Mouse (Mus musculus): ENCODE results near the gene Trib3. TPM values are rescaled to one million over a fixed set of nuclear protein-coding genes. Genes with fewer than 3 reads are reported as not detected.

Gene Trib3
- total RNA-seq, 1 experiment from 2014 or later, result 4.5 TPM

- DNase-seq, result no peak
These were observed 3.9 kb upstream of the Trib3 start for GRCm38 (mm10) chr2:152347722-152348121.

- DNase-seq, result peak; percentile 56
These were observed 3.1 kb upstream of the Trib3 start for GRCm38 (mm10) chr2:152346776-152347465.

- DNase-seq, result no peak
These were observed 1.6 kb upstream of the Trib3 start for GRCm38 (mm10) chr2:152345393-152345792.

- no peak for DNase-seq
These were observed 1.1 kb upstream of the Trib3 start for GRCm38 (mm10) chr2:152344909-152345308.

- peak; percentile 41 for DNase-seq
These were observed 529 bp upstream of the Trib3 start for GRCm38 (mm10) chr2:152344361-152344760.

- no peak for DNase-seq
These were observed 4.1 kb downstream of the Trib3 start for GRCm38 (mm10) chr2:152339631-152340179.

- DNase-seq, result no peak
These were observed 5.5 kb downstream of the Trib3 start for GRCm38 (mm10) chr2:152338319-152338718.

- no peak for DNase-seq
These were observed 6.1 kb downstream of the Trib3 start for GRCm38 (mm10) chr2:152337591-152338212.

GRCm38 (mm10) chr2:152336856-152337255, 7.0 kb downstream of the Trib3 start:
- DNase-seq, result peak; percentile 63

- DNase-seq, result no peak
These were observed 8.5 kb downstream of the Trib3 start for GRCm38 (mm10) chr2:152335289-152335820.

GRCm38 (mm10) chr2:152333345-152334006, 10.4 kb downstream of the Trib3 start:
- no peak for DNase-seq

- DNase-seq, result peak; percentile 93
These were observed 11.6 kb downstream of the Trib3 start, which contains the start of gene Rbck1 for GRCm38 (mm10) chr2:152332101-152332825. TSS of gene Rbck1 (minus strand) at chr2:152332653.

GRCm38 (mm10) chr2:152330858-152331423, 12.9 kb downstream of the Trib3 start:
- DNase-seq, result peak; percentile 38

- DNase-seq, result no peak
These were observed 15.9 kb downstream of the Trib3 start for GRCm38 (mm10) chr2:152327980-152328379.

- peak; percentile 52 for DNase-seq
These were observed 17.2 kb downstream of the Trib3 start for GRCm38 (mm10) chr2:152326654-152327053.

- DNase-seq, result no peak
These were observed 17.7 kb downstream of the Trib3 start for GRCm38 (mm10) chr2:152326157-152326556.

GRCm38 (mm10) chr2:152324842-152325241, 19.0 kb downstream of the Trib3 start:
- peak; percentile 50 for DNase-seq

- DNase-seq, result peak; percentile 70
These were observed 19.9 kb downstream of the Trib3 start for GRCm38 (mm10) chr2:152323971-152324370.

- DNase-seq, result no peak
These were observed 21.6 kb downstream of the Trib3 start for GRCm38 (mm10) chr2:152322198-152322597.

GRCm38 (mm10) chr2:152321558-152321957, 22.3 kb downstream of the Trib3 start:
- no peak for DNase-seq

- peak; percentile 46 for DNase-seq
These were observed 26.8 kb downstream of the Trib3 start for GRCm38 (mm10) chr2:152317054-152317453.

- DNase-seq, result no peak
These were observed 29.9 kb downstream of the Trib3 start for GRCm38 (mm10) chr2:152313926-152314325.

Data from adrenal gland, postnatal 14 days (tissue).